Mouse (Mus musculus) heart, adult 2 months (tissue): ENCODE data around the gene Rwdd4a. TPM values are rescaled to one million over a fixed set of nuclear protein-coding genes. Genes with fewer than 3 reads are reported as not detected.

Source experiments
- DNase-seq, 2 experiments: peaks; one replicate each; pipeline ENCODE4 v3.0.0; 2021
- H3K27ac ChIP-seq: fragments of 200-600 bp; 2 replicates; pipeline ENCODE4 v1.8.1; 2022
- H3K27me3 ChIP-seq: fragments of 200-500 bp; 2 replicates; pipeline ENCODE4 v1.6.1; 2012; ENCODE audit warnings: mild to moderate bottlenecking, low read length, inconsistent platforms, mixed read lengths; ENCODE audit not compliant: control insufficient read depth, insufficient read depth
- H3K36me3 ChIP-seq: fragments of 200-500 bp; 2 replicates; pipeline ENCODE4 v1.6.1; 2012; ENCODE audit warnings: low read length, inconsistent platforms; ENCODE audit not compliant: control insufficient read depth, insufficient read depth
- H3K4me1 ChIP-seq: fragments of 200-500 bp; 2 replicates; pipeline ENCODE4 v1.6.1; 2011; ENCODE audit warnings: low read length; ENCODE audit not compliant: control insufficient read depth, insufficient read depth
- H3K4me3 ChIP-seq: fragments of 200-600 bp; 2 replicates; pipeline ENCODE4 v1.8.1; 2022
- H3K79me2 ChIP-seq: fragments of 200-500 bp; replicated peaks from 2 replicates; pipeline ENCODE4 v1.6.1; 2012; ENCODE audit warnings: mild to moderate bottlenecking, inconsistent platforms, low read length, moderate library complexity, mixed read lengths; ENCODE audit not compliant: control insufficient read depth, insufficient read depth
- H3K9ac ChIP-seq: fragments of 200-500 bp; 2 replicates; pipeline ENCODE4 v1.6.1; 2012; ENCODE audit warnings: low read depth, mild to moderate bottlenecking, control low read depth, inconsistent platforms, low read length, mixed read lengths
- CTCF ChIP-seq: fragments of 200-600 bp; IDR thresholded peaks from 2 replicates; pipeline ENCODE4 v1.8.1; 2022; ENCODE audit warnings: antibody characterized with exemption, mild to moderate bottlenecking, moderate library complexity
- EP300 ChIP-seq: fragments of 200-500 bp; IDR thresholded peaks from 2 replicates; pipeline ENCODE4 v1.6.1; 2011; ENCODE audit warnings: low read depth, low read length, control low read depth; ENCODE audit not compliant: insufficient read depth
- POLR2A ChIP-seq: fragments of 200-500 bp; IDR thresholded peaks from 2 replicates; pipeline ENCODE4 v1.6.1; 2011; ENCODE audit warnings: mild to moderate bottlenecking, low read depth, low read length, control low read depth; ENCODE audit not compliant: insufficient read depth
- WGBS: fragments of 180-500 bp; shearing (Covaris S2); methylation state at CpG from one replicate; pipeline ENCODE4 v1.1.7; 2018; 5-methylcytosine and 5-hydroxymethylcytosine counted together
- intact Hi-C: fragments of 180-260 bp; cut with DNase I; formaldehyde crosslinking; loops from one replicate; pipeline ENCODE4 v1.15.1; 2025
- polyA plus RNA-seq: library from polyadenylated mRNA; depleted of rRNA; stranded (reverse); fragments of >200 nt; gene quantifications from 2 replicates; pipeline ENCODE4 v1.2.3, GENCODE M21; 2012
- total RNA-seq, 2 experiments: library from RNA; stranded (reverse); gene quantifications; 2 replicates each; pipeline ENCODE4 v1.2.3; 2021

The Rwdd4a gene
- total and polyA plus RNA-seq, 3 experiments: 16.2 to 65.2 (median 60.7) TPM

DNA sequence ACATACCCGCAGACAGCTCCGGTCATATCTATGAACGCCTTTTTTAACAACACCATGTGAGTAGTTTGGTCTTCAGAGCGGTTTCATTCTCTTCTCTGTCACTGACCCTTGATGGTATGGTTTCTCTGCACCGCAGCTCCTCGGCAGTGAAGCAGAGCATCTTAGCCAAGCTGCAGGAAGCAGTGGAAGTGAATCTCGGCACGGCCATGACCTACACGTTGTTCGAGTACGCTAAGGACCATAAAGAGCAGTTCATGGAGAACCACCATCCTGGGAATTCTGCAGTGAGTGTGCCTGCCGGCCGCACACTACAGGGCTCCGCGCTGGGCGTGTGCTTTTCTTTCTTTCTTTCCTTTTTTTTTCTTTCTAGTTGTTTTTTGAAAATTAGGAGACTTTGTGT is 9.3 kb downstream of the Rwdd4a start:
- intact Hi-C loops: no loop called here
- no peaks in the 10 kb centered on the region; the same call in 1 of the 2 replicates for H3K36me3 ChIP-seq

DNA sequence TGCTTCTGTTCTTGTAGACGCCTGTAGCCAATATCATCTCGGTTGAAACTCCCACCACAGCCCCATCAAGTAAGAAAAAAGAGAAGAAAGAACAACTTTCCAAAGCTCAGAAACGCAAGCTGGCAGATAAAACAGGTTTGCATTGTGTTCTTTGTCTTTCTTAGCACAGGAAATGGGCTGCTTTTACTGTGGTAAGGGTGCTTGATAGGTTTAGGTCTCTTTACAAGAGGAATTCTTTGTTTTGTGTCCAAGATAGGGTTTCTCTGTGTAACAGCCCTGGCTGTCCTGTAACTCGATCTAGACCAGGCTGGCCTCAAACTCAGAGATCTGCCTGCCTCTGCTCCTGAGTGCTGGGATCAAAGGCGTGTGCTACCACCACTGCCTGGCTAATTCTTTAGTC is 10.6 kb downstream of the Rwdd4a start:
- H3K27ac ChIP-seq: no peak overlapping the region
- H3K4me3 ChIP-seq: no peak overlapping the region
- intact Hi-C loops: no loop called here
- 84% methylated on average over 5 of the region's 5 CpGs for WGBS
- no peak for DNase-seq
- H3K79me2 ChIP-seq: no peaks in the 10 kb centered on the region
- TF ChIP-seq CTCF (no peak), POLR2A (no peak), EP300 (no peak)
- no peak overlapping the region for H3K9ac ChIP-seq
- H3K36me3 ChIP-seq: no peaks in the 10 kb centered on the region; the same call in 1 of the 2 replicates
- no peaks in the 10 kb centered on the region for H3K4me1 ChIP-seq
- no peaks in the 10 kb centered on the region for H3K27me3 ChIP-seq

More for the DNA sequence above, 9.3 kb downstream of the Rwdd4a start:
- no peaks in the 10 kb centered on the region for H3K27me3 ChIP-seq
- no peak for DNase-seq
- no peak overlapping the region for H3K9ac ChIP-seq
- no peaks in the 10 kb centered on the region for H3K79me2 ChIP-seq
- H3K27ac ChIP-seq: no peak overlapping the region
- no peak overlapping the region for H3K4me3 ChIP-seq
- WGBS: 94% methylated on average over 16 of the region's 16 CpGs
- no peaks in the 10 kb centered on the region for H3K4me1 ChIP-seq
- TF ChIP-seq CTCF (no peak), POLR2A (no peak), EP300 (no peak)

DNA sequence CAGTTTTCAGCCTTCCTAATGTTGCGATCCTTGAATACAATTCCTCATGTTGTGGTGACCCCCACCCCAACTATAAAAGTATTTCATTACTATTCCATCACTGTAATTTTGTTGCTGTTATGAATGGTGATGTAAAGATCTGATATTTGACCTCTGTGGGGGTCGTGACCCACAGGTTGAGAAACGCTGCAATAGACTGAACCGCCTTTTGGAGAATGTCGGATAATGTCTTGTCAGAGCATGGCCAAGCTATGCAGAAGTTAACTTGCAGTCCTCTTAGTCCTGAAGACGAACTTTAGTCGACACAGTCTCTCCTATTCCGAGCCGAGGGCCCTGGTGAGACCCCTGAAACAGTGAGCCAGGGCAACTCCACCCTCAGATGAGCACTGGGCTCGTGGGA is 13.6 kb downstream of the Rwdd4a start:
- Histone ChIP-seq H3K36me3 (no peaks in the 10 kb centered on the region), H3K9ac (no peak overlapping the region), H3K27me3 (no peaks in the 10 kb centered on the region), H3K4me3 (no peak overlapping the region), H3K27ac (no peak overlapping the region), H3K4me1 (no peaks in the 10 kb centered on the region), H3K79me2 (no peaks in the 10 kb centered on the region)
- intact Hi-C loops: no loop called here
- DNase-seq: no peak
- WGBS: 96% methylated on average over 10 of the region's 10 CpGs
- TF ChIP-seq POLR2A: no peak
- no peak for TF ChIP-seq EP300
- TF ChIP-seq CTCF: no peak

DNA sequence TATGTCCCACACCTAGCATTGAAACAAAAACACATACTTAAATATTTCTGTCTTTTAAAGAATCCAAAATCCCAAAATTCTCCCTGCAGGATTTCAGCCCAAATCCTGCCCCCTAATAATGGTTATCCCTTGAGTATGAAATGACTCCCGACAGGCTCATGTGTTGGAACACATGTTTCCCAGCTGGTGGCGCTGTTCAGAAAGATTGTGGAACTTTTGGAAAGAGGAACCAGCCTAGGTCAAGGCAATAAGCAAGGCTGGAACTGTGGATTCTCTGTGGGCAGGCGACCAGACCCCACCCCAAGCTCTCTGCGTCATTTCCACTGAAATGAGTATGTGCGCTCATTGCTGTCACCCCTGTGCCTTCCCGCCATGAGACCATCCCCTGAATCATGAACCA is 20.1 kb downstream of the Rwdd4a start:
- no peak overlapping the region for H3K4me3 ChIP-seq
- H3K79me2 ChIP-seq: no peaks in the 10 kb centered on the region
- intact Hi-C loops: loop anchor here (5.0 kb wide), 1 partner anchor 139 kb away; no protein-coding TSS in a partner anchor
- no peaks in the 10 kb centered on the region for H3K4me1 ChIP-seq
- no peak overlapping the region for H3K27ac ChIP-seq
- H3K27me3 ChIP-seq: no peaks in the 10 kb centered on the region
- DNase-seq: no peak
- no peak overlapping the region for H3K9ac ChIP-seq
- no peaks in the 10 kb centered on the region for H3K36me3 ChIP-seq
- WGBS: 85% methylated on average over 6 of the region's 6 CpGs
- TF ChIP-seq EP300 (no peak), CTCF (peak; percentile 57)

DNA sequence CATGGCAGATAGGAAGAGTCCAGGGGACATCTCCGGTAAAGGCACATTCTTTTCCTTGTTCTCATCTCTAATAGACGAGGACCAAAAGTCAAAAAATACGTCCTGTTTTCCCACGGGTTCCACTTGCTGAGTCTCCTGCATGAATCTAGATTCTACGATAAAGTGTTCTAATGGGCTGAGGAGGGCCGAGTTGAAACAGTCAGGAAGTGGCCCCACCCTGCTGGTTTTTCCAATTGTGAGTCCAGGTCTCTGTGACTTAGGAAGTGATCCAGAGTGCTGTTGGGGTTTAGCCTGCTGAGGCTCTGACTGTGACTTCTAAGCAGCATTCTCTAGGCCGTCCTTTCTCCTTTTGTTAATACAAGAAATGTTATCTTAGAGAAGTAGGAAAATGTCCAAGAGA is 23.0 kb downstream of the Rwdd4a start:
- Histone ChIP-seq H3K4me1 (no peaks in the 10 kb centered on the region), H3K36me3 (no peaks in the 10 kb centered on the region), H3K27me3 (no peaks in the 10 kb centered on the region), H3K27ac (peak overlapping the region; percentile 61), H3K4me3 (no peak overlapping the region), H3K9ac (no peak overlapping the region; the same call in 1 of the 2 replicates), H3K79me2 (no peaks in the 10 kb centered on the region)
- no peak for TF ChIP-seq EP300
- TF ChIP-seq CTCF: no peak
- TF ChIP-seq POLR2A: no peak
- intact Hi-C loops: loop anchor here (5.0 kb wide), 1 partner anchor 116 kb away; no protein-coding TSS in a partner anchor
- 41% methylated on average over 7 of the region's 7 CpGs for WGBS
- DNase-seq: peak; percentile 26 to 32

DNA sequence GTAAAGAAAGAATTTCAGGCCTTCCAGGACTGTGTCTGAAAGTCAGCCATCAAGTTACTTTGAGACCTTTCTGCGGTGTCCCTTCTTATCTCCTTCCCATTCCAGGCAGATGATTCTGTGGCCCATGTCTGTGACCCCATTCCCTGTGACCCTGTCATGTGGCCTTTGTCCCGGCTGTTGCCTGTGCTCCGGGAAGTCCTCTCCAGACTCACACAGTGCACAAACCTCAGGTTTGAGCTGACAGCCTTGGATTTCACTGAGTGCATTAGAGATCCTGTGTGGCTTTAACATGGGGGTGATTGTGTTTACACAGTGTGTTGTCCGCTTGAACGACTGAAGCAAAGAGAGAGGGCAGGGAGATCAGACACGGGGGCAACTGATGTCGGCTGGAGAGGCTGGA is 24.8 kb downstream of the Rwdd4a start:
- Histone ChIP-seq H3K27ac (no peak overlapping the region), H3K36me3 (no peaks in the 10 kb centered on the region), H3K4me1 (no peaks in the 10 kb centered on the region), H3K27me3 (no peaks in the 10 kb centered on the region), H3K79me2 (no peaks in the 10 kb centered on the region), H3K4me3 (no peak overlapping the region), H3K9ac (no peak overlapping the region)
- TF ChIP-seq POLR2A (no peak), CTCF (no peak), EP300 (no peak)
- no peak for DNase-seq
- intact Hi-C loops: loop anchor here (5.0 kb wide), 1 partner anchor 114 kb away; no protein-coding TSS in a partner anchor
- WGBS: 32% methylated on average over 7 of the region's 7 CpGs
